Mouse (Mus musculus) heart, embryonic 10.5 days (tissue): ENCODE data around the gene Utp11. TPM values are rescaled to one million over a fixed set of nuclear protein-coding genes. Genes with fewer than 3 reads are reported as not detected.
"Not testable (repeated sequence)": the region's sequence is repeated elsewhere in the genome, so short reads cannot be mapped to it uniquely, and the experiment has no call there.

Experiments
- DNase-seq: peaks from one replicate; pipeline ENCODE4 v3.0.0-alpha.2; 2017; ENCODE audit warnings: low spot score
- H3K27ac ChIP-seq: fragments of 300-500 bp; sonication (generic); 2 replicates; pipeline ENCODE4 v1.5.1; 2016; ENCODE audit warnings: mild to moderate bottlenecking
- H3K27me3 ChIP-seq: fragments of 300-500 bp; sonication (generic); 2 replicates; pipeline ENCODE4 v1.6.1; 2016; ENCODE audit warnings: mild to moderate bottlenecking; ENCODE audit not compliant: poor library complexity, insufficient read depth, severe bottlenecking
- H3K36me3 ChIP-seq: fragments of 300-500 bp; sonication (generic); 2 replicates; pipeline ENCODE4 v1.6.1; 2016; ENCODE audit warnings: mild to moderate bottlenecking, moderate library complexity
- H3K4me1 ChIP-seq: fragments of 300-500 bp; sonication (generic); 2 replicates; pipeline ENCODE4 v1.6.1; 2016; ENCODE audit warnings: mild to moderate bottlenecking
- H3K4me3 ChIP-seq: fragments of 300-500 bp; sonication (generic); 2 replicates; pipeline ENCODE4 v1.5.1; 2016; ENCODE audit warnings: mild to moderate bottlenecking, moderate library complexity
- H3K9me3 ChIP-seq: fragments of 300-500 bp; sonication (generic); 2 replicates; pipeline ENCODE4 v1.6.1; 2016; ENCODE audit warnings: mild to moderate bottlenecking, moderate library complexity
- WGBS: fragments of 180-500 bp; shearing (Covaris S2); methylation state at CpG from one replicate; pipeline ENCODE4 v1.1.7; 2016; 5-methylcytosine and 5-hydroxymethylcytosine counted together
- polyA plus RNA-seq: library from polyadenylated mRNA; unstranded; fragments of >200 nt; fragmentation: Nextera tagmentation; extraction: Ambion mirVana; gene quantifications from 2 replicates; pipeline ENCODE4 v1.2.1, GENCODE M21; 2016

Gene Utp11
- polyA plus RNA-seq = 53.0 and 63.6 TPM in 2 replicates

DNA sequence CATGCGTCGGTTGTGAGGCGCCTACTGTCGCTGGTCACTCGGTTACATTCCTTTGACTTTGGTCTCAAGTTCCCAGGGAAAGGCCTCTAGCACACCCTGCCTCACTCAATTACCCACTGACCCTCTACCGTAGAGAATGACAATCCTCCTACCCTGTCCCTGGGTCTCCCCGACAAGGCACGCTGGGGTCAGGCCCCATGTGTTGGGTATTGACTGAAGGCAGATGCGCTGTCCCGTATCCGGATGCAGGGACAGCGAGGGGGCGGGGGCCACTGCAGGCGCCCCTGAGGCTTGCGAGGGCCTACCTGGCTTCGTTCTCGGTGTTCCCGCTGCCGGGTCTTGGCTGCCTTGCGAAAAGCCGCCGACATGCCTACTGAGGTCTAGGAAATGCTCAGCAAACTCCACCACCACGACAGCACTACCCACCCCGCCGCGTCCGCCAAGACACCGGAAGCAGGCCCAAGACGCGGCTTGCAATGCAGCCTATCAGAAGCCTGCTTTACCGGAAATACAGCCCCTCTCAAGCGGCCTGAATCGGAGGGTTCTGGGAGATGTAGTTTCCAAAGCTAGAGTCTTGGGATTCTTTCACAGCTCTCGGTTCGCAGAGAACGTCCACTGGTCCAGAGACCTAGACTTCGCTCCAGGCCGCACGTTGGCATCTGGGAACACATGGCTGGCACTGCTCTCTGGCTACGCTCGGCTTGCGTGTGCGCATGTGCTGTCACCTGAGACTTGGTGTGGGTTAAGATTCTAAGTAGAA is at the start of gene Utp11:
Gene Utp11, minus strand, starts transcription at position 466 of the 760 bp plus-strand sequence.
- DNase-seq = peak; percentile 96
- H3K4me1 ChIP-seq = peaks cover 14% of the 10 kb centered on the region; the same call in 1 of the 2 replicates
- H3K27me3 ChIP-seq = peaks cover 14% of the 10 kb centered on the region
- no peaks in the 10 kb centered on the region for H3K9me3 ChIP-seq
- peak within 1 kb of the TSS; percentile 88 for H3K4me3 ChIP-seq
- peak within 1 kb of the TSS; percentile 92 for H3K27ac ChIP-seq
- under 1% methylated on average over 43 of the region's 43 CpGs for WGBS
- H3K36me3 ChIP-seq = 0 out of 2 replicates have a peak, but pooled peaks cover 8% of the 10 kb centered on the region

DNA sequence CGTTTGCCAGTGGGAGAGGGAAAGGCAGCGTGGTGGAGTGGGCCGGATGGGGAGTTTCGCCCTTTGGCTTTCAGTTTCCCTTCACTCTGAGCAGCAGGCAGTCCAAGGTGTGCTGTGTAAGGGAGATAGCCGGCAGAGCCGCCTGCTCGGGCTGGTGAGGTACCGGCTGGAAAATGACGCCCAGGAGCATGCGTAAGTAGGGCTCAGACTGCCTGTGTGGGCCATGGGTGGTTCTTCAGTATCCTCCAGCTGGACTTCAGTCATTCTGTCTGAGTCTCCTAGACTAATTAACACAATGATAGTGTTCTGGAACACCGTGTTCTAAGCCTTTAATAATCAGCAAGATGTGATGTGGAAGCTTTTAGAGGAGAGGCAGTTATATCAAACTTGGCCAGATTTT is 49.4 kb upstream of the Utp11 start:
- no peak overlapping the region for H3K4me3 ChIP-seq
- 82% methylated on average over 11 of the region's 11 CpGs for WGBS

DNA sequence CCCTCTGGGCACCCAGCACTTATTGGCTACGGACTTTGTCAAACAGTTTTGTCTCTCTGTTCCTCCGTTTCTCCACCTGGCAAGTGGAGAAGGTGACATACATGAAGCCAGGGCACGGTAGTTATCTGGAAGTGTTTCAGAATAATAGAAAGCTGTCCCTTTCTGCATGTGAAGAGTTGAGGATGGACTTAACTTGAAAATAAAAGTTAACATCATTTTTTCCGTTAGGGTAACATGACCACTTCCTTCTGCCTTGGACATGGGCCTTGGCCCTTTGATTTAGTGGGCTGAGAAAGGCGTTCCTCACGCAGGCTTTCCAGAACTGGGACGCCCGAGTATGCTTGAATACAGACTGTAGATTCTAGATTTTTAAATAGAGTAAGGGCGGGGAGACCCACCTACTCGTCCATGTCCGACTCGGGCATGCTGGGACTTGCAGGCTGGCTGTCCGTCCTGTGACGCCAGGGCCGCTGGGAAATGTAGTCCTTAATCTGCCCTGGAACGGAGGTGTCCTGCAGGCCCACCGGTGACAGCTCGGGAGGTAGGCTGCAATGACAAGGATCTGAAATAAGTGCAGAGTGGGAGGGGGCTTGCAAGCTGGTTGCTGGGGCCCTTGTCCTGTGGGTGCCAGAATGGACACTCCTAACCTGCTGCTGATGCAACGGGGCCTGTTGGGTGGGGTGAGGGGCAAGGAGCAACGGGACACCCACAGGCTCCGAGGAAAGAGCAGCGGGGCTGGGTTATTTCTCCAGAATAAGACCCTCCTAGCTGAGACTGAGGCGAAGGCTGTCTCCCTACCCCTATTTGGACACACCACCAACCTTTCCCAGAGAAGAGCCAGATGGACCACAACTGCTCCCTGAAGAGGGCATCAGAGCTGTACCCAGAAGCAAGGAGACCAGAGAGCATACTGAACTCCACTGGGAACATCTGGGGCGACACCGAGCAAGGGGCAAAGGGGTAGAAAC is 48.3 kb upstream of the Utp11 start, which contains the start of gene Inpp5b:
Gene Inpp5b, plus strand, starts transcription at position 475 of the 968 bp plus-strand sequence.
- no peaks in the 10 kb centered on the region for H3K9me3 ChIP-seq
- H3K27ac ChIP-seq = peak within 1 kb of the TSS; percentile 87
- DNase-seq = peak; percentile 93
- 15% methylated on average over 25 of the region's 25 CpGs for WGBS
- no peaks in the 10 kb centered on the region for H3K27me3 ChIP-seq
- peak within 1 kb of the TSS; percentile 67 for H3K4me3 ChIP-seq
- peaks cover 27% of the 10 kb centered on the region for H3K4me1 ChIP-seq
- 0 out of 2 replicates have a peak, but pooled peaks cover 3% of the 10 kb centered on the region for H3K36me3 ChIP-seq

More for the DNA sequence above, 49.4 kb upstream of the Utp11 start:
- no peak for DNase-seq
- H3K9me3 ChIP-seq = no peaks in the 10 kb centered on the region
- no peak overlapping the region for H3K27ac ChIP-seq
- 0 out of 2 replicates have a peak, but pooled peaks cover 4% of the 10 kb centered on the region for H3K27me3 ChIP-seq
- H3K36me3 ChIP-seq = 0 out of 2 replicates have a peak, but pooled peaks cover 3% of the 10 kb centered on the region
- H3K4me1 ChIP-seq = peaks cover 19% of the 10 kb centered on the region

DNA sequence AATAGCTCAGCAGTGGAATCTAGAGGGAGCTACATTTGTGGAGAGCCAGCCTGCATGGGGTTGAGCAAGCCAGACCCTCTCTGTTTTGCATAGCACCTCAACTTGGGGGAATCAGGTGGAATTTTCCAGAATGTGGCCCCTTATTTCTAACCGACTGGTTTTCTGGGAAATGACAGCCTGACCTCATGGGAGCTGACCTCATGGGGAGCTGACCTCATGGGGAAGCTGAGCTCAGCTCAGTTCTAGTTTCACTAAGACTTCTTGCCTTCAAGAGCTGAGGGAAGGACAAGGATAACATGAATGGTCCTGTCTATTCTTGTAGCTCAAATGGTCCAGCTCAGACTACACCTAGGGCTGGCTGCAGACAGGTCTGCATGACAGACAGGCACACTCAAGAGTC is 45.4 kb upstream of the Utp11 start:
- no peaks in the 10 kb centered on the region for H3K27me3 ChIP-seq
- DNase-seq = no peak
- no peaks in the 10 kb centered on the region for H3K9me3 ChIP-seq
- WGBS = 45% methylated on average over 1 of the region's 1 CpGs
- H3K27ac ChIP-seq = no peak overlapping the region
- H3K4me1 ChIP-seq = peaks cover 34% of the 10 kb centered on the region
- H3K36me3 ChIP-seq = peaks cover under 1% of the 10 kb centered on the region; the same call in 1 of the 2 replicates
- H3K4me3 ChIP-seq = no peak overlapping the region

DNA sequence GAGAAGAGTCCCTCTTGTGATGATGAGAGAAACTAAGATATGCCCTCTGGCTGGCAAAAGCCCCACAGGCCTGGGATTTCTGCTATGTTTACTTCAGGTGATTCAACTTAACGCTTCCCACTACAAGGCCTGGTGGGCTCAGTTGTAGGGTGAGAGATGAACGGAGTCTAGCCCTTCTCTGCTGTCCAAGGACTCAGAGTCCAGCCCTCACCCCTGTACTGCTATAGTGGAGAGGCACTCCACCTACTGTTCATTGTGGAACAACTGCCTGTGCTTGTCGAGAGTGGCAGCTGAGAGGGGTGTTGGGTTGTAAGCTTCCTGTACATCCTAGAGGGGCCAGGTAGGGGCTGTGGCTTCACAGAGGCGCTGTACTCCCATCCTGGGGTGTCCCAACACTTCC is 44.6 kb upstream of the Utp11 start:
- Histone ChIP-seq H3K9me3 (no peaks in the 10 kb centered on the region), H3K27me3 (no peaks in the 10 kb centered on the region), H3K27ac (no peak overlapping the region), H3K4me1 (peaks cover 34% of the 10 kb centered on the region), H3K4me3 (no peak overlapping the region), H3K36me3 (peaks cover 8% of the 10 kb centered on the region)
- DNase-seq = no peak
- WGBS = 63% methylated on average over 4 of the region's 4 CpGs

DNA sequence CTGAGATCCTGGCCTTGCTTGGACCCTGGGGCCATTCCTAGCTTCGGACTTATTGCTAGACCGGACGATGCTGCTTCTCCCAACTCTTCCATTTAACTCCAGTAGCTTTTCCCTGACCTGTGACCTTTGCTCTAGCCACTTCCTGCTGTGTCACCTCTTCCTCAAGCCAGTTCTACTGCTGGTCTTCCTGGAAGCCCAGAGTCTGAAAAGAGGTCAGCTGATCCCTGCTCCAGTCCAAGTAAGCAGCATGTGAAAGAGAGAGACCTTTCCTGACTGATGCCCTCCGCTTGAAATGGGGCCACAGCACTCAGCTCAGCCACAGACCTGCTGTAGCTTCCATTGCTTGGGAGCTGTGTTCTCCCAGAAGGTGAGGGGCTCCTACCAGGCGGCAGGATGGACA is 44.1 kb upstream of the Utp11 start:
- Histone ChIP-seq H3K9me3 (no peaks in the 10 kb centered on the region), H3K27ac (no peak overlapping the region), H3K27me3 (no peaks in the 10 kb centered on the region), H3K36me3 (peaks cover 14% of the 10 kb centered on the region), H3K4me3 (no peak overlapping the region), H3K4me1 (peaks cover 34% of the 10 kb centered on the region)
- 82% methylated on average over 5 of the region's 5 CpGs for WGBS
- no peak for DNase-seq

DNA sequence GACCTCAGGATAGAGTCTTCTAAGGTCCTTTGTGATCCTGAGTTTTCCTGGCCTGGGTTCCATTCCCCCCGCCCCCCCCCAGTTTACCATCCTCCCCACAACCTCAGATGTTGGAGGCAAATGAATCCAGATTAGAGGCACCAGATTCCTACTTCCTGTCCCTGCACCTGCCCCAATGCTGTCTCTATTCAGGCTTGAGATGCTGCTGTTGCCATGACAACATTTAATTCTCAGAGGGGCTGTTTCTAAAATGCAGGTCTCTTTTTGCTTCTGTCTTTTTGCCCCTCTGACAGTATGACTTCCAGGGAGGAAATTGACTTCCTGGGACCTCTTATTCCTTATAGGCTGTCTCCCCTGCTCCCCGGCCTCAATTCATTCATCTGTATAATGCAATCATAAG is 43.6 kb upstream of the Utp11 start:
- Histone ChIP-seq H3K27ac (no peak overlapping the region), H3K36me3 (peaks cover 19% of the 10 kb centered on the region), H3K4me1 (peaks cover 29% of the 10 kb centered on the region), H3K27me3 (no peaks in the 10 kb centered on the region), H3K4me3 (no peak overlapping the region), H3K9me3 (no peaks in the 10 kb centered on the region)
- DNase-seq = no peak
- 70% methylated on average over 2 of the region's 2 CpGs for WGBS

DNA sequence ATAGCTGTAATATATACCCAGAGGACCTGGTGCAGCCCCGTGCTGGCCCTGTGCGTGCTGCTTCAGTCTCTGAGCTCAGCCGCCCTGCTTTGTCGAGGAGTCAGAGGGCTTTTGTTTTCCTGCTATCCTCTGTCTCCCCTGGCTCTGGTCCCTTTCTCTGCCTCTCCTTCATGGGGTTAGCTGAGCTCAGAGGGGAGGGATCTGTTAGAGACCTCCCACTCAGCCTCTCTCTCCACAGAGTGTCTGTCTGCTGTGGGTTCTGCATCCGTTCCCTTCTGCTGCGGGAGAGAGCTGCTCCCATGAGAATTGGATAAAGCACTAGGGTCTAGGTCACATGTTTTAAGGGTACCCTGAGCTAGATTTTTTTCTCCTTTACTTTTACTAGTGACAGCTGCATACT is 32.7 kb upstream of the Utp11 start:
- DNase-seq = no peak
- Histone ChIP-seq H3K36me3 (peaks cover 97% of the 10 kb centered on the region), H3K9me3 (no peaks in the 10 kb centered on the region), H3K27ac (no peak overlapping the region), H3K27me3 (no peaks in the 10 kb centered on the region), H3K4me3 (no peak overlapping the region), H3K4me1 (no peaks in the 10 kb centered on the region)
- 91% methylated on average over 6 of the region's 6 CpGs for WGBS

DNA sequence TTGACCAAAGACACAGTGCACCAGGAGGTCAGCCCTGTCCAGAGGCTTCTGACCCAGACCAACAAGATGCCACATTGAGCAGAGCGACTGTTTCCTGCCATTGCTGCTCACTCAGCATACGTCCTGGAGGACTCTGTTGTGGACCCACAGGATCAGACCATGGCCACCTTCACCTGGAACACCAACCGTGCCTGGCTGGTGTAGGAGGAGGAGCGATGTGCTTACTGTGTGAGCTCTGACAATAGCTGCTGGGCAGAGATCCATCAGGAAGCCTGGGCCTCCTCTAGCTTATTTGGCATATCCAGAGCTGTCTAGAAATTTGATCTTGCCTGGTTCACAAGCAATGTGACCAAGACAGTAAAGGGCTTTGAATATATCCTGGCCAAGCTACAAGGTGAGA is 25.7 kb upstream of the Utp11 start:
- H3K4me3 ChIP-seq = no peak overlapping the region
- H3K36me3 ChIP-seq = peaks cover 81% of the 10 kb centered on the region
- H3K4me1 ChIP-seq = peaks cover 14% of the 10 kb centered on the region
- 98% methylated on average over 4 of the region's 4 CpGs for WGBS
- H3K27me3 ChIP-seq = no peaks in the 10 kb centered on the region
- H3K27ac ChIP-seq = no peak overlapping the region
- no peak for DNase-seq
- H3K9me3 ChIP-seq = no peaks in the 10 kb centered on the region

DNA sequence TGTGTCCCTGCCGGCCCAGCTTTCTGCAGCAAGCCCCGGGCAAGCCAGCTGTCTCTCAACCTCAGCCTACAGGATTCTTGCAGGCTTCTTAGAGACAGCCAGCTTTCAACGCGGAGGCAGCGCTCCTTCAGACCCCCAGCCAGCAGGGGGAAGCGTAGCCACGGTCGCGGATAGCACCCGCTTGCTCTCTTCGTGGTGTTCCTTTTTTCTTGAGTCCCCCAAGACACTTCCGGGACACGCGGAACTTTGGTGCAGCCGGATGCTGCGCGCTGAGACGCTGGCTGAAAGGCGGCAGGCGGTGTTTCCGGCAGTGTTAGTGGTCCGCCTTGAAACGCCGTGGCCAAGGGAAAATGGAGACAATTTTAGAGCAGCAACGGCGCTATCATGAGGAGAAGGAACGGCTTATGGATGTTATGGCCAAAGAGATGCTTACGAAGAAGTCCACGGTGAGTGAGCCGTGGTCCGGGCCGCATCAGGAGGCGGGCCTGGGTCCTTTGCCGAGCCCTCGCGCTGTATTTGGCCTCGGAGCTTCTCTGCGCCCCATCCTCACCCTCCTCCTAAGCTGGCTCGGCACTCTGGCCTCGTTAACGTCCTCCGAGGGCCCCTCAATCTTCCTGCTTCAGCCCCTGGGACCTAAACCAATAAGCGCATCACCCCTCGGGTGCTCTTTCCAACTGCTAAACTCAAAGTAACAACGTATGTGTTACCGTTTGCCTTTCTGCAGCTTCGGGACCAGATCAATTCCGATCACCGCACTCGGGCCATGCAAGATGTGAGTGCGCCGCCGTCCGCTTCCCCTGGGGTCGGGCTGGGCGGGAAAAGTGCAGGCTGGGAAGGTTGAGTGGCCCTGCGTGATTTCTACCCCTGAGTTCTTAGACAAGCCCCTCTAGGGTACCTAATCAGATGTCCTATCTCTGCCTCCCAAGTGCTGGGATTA is 21.4 kb upstream of the Utp11 start, which contains the start of gene Sf3a3:
Gene Sf3a3, plus strand, starts transcription at position 232 of the 937 bp plus-strand sequence.
- H3K27me3 ChIP-seq = no peaks in the 10 kb centered on the region
- H3K9me3 ChIP-seq = no peaks in the 10 kb centered on the region
- H3K27ac ChIP-seq = peak within 1 kb of the TSS; percentile 90
- under 1% methylated on average over 57 of the region's 57 CpGs for WGBS
- H3K36me3 ChIP-seq = peaks cover 41% of the 10 kb centered on the region
- H3K4me1 ChIP-seq = peaks cover 23% of the 10 kb centered on the region
- peak within 1 kb of the TSS; percentile 93 for H3K4me3 ChIP-seq
- DNase-seq = peak; percentile 98

DNA sequence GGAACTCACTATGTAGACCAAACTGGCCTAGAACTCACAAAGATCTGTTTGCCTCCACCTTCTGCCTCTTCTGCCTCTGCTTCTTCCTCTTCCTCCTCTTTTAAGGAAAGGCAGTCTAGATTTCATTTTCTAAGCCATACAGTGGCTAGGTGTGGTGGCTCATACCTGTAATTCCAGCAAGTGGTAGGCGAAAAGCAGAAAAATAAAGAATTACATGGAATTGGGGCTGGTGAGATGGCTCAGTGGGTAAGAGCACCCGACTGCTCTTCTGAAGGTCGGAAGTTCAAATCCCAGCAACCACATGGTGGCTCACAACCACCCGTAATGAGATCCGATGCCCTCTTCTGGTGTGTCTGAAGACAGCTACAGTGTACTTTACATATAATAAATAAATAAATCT is 20.4 kb upstream of the Utp11 start:
- not testable (repeated sequence) for DNase-seq, H3K27me3 ChIP-seq, H3K27ac ChIP-seq, H3K4me3 ChIP-seq, H3K9me3 ChIP-seq
- 68% methylated on average over 5 of the region's 5 CpGs for WGBS
- H3K36me3 ChIP-seq = peaks cover 31% of the 10 kb centered on the region
- peaks cover 32% of the 10 kb centered on the region for H3K4me1 ChIP-seq

DNA sequence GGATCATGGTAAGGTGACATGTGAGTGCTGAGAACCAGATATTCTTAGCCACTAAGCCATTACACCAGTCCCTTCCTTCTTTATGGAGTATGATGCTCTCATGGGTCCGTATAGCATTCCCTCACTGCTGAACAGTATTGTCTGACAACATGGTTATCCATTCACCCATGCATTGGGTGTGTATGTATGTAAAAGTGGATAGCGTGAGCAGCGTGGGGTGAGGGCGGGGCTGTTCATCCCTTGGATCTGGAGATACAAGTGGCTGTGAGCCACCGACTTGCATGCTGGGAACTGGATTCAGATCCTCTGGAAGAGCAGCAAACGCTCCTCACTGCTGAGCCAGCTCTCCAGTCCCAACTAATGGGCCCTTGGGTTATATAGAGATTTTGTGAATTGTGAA is 19.2 kb upstream of the Utp11 start:
- DNase-seq = no peak
- H3K27ac ChIP-seq = no peak overlapping the region
- no peak overlapping the region for H3K4me3 ChIP-seq
- H3K27me3 ChIP-seq = no peaks in the 10 kb centered on the region
- peaks cover 19% of the 10 kb centered on the region for H3K36me3 ChIP-seq
- peaks cover 41% of the 10 kb centered on the region for H3K4me1 ChIP-seq
- no peaks in the 10 kb centered on the region for H3K9me3 ChIP-seq
- 78% methylated on average over 6 of the region's 6 CpGs for WGBS
